Mouse (Mus musculus): ENCODE data around the gene Ranbp3. TPM values are rescaled to one million over a fixed set of nuclear protein-coding genes. Genes with fewer than 3 reads are reported as not detected.
"Not testable (repeated sequence)": the region's sequence is repeated elsewhere in the genome, so short reads cannot be mapped to it uniquely, and the experiment has no call there.

Ranbp3 gene
- polyA plus RNA-seq (2014; fragmentation: Nextera tagmentation; extraction: Ambion mirVana), result 132 and 139 TPM in 2 replicates

DNA sequence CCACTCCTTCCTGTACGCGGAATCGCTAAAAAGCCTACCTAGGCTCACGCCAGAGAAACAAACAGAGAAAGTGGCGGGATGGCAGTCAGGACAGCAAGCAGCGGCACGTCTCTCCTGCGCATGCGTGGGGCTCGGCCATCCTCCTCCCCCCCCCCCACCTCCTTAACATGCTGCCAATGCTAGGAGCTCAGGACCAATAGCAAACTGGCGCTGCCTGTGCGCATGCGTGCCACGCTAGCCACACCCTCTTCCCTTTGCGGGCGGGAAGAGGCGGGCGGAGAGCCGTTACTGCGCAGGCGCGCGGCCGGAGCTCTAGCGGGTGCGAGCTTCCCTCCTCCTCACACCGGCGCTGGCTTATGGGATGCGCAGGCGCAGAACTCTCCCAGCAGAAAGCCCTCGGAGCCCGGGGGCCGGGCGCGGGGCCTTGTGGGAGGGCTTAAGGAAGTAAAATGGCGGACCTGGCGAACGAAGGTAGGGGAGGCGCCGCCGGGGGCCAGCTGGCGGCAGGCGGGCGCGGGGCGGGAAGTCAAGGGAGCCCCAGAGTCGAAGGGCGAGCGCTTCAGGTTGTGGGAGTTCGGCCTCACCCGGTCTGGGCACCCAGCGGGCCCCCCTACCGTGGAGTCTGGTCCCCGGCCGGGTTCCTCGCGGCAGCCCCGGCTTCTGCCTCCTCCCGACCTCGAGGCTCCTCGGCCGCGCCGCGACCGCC is at the start of gene Ranbp3:
Gene Ranbp3, plus strand, starts transcription at position 354 of the 706 bp plus-strand sequence.
- DNase-seq (ENCODE audit: low spot score) (peak; percentile 100), ATAC-seq (replicated peaks; ENCODE audit: low FRiP score) (peak; percentile 92)
- peak within 1 kb of the TSS; percentile 81 for H3K4me3 ChIP-seq (ENCODE audit: low read depth, low read length)
- peak within 1 kb of the TSS; percentile 98 for H3K9ac ChIP-seq (ENCODE audit: low read length)
- H3K36me3 ChIP-seq (ENCODE audit: control insufficient read depth, insufficient read depth, low read length), result peaks cover 3% of the 10 kb centered on the region; the same call in 1 of the 2 replicates
- peak within 1 kb of the TSS; percentile 67 for H3K27ac ChIP-seq (ENCODE audit: low read depth, low read length)
- no peaks in the 10 kb centered on the region for H3K27me3 ChIP-seq (ENCODE audit: control insufficient read depth, insufficient read depth, low read length)
- under 1% methylated on average over 55 of the region's 66 CpGs for WGBS
- peak within 1 kb of the TSS; percentile 83 for H3K4me2 ChIP-seq (ENCODE audit: low read depth, low read length, severe bottlenecking)
- H3K9me3 ChIP-seq (ENCODE audit: control insufficient read depth, low read length), result no peaks in the 10 kb centered on the region
- peaks cover 14% of the 10 kb centered on the region; the same call in 1 of the 2 replicates for H3K4me1 ChIP-seq (replicated peaks; ENCODE audit: control insufficient read depth, insufficient read depth, low read length)

DNA sequence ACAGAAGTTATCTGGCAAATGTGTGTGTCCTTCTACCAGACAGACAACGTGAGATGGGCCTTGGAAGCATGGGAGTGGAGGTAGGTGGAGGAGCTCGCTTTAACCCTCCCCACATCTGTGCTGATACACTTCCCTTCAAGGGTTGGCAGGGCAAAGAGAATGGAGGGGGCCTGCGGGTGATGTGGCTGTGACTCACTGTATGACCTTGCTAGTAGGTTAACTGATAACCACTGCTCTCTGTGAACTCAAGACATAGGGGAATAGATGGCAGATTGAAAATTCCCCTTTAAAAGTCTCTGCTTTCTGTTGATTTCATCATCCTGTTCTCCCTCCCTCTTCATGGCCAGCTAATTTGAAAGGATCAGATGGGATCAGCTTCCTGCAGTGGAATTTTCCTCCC is 47.6 kb upstream of the Ranbp3 start:
- H3K4me1 ChIP-seq (replicated peaks; ENCODE audit: control insufficient read depth, insufficient read depth, low read length), result peaks cover 14% of the 10 kb centered on the region
- DNase-seq (ENCODE audit: low spot score) (no peak), ATAC-seq (replicated peaks; ENCODE audit: low FRiP score) (no peak)
- no peak overlapping the region for H3K27ac ChIP-seq (ENCODE audit: low read depth, low read length)
- peak overlapping the region; percentile 95; the same call in 1 of the 2 replicates for H3K4me3 ChIP-seq (ENCODE audit: low read depth, low read length)
- H3K36me3 ChIP-seq (ENCODE audit: control insufficient read depth, insufficient read depth, low read length), result peaks cover 3% of the 10 kb centered on the region; the same call in 1 of the 2 replicates
- no peaks in the 10 kb centered on the region; the same call in 1 of the 2 replicates for H3K27me3 ChIP-seq (ENCODE audit: control insufficient read depth, insufficient read depth, low read length)
- H3K9ac ChIP-seq (ENCODE audit: low read length), result no peak overlapping the region
- H3K9me3 ChIP-seq (ENCODE audit: control insufficient read depth, low read length), result no peaks in the 10 kb centered on the region
- H3K4me2 ChIP-seq (ENCODE audit: low read depth, low read length, severe bottlenecking), result peak overlapping the region; percentile 70
- WGBS, result 92% methylated on average over 3 of the region's 3 CpGs

DNA sequence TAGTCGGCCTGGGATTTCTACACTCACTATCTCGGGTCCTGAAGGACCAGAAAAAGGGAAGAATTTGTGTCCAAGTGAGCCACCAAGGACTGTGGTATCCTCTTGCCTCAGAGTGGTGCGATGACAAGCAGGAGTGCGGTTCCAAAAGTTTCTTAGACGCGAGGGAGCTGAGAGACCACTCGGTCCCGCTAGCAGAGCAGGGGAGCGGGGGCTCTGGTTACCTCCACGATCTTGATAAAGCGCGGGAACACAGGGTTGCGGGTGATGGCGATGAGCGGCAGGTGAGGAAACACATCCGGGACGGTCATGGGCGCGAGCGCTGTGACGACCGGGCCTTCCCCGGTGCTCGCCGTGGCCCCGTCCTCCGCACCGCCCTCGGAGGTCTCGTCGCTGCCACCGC is 46.8 kb upstream of the Ranbp3 start:
- DNase-seq (ENCODE audit: low spot score), result no peak
- peak overlapping the region; percentile 79 for H3K9ac ChIP-seq (ENCODE audit: low read length)
- H3K9me3 ChIP-seq (ENCODE audit: control insufficient read depth, low read length), result no peaks in the 10 kb centered on the region
- WGBS, result under 1% methylated on average over 32 of the region's 32 CpGs
- peaks cover 14% of the 10 kb centered on the region for H3K4me1 ChIP-seq (replicated peaks; ENCODE audit: control insufficient read depth, insufficient read depth, low read length)
- no peak for ATAC-seq (replicated peaks; ENCODE audit: low FRiP score)
- peak overlapping the region; percentile 18; the same call in 1 of the 2 replicates for H3K27ac ChIP-seq (ENCODE audit: low read depth, low read length)
- peak overlapping the region; percentile 70 for H3K4me2 ChIP-seq (ENCODE audit: low read depth, low read length, severe bottlenecking)
- no peaks in the 10 kb centered on the region; the same call in 1 of the 2 replicates for H3K27me3 ChIP-seq (ENCODE audit: control insufficient read depth, insufficient read depth, low read length)
- peak overlapping the region; percentile 95 for H3K4me3 ChIP-seq (ENCODE audit: low read depth, low read length)
- no peaks in the 10 kb centered on the region for H3K36me3 ChIP-seq (ENCODE audit: control insufficient read depth, insufficient read depth, low read length)

DNA sequence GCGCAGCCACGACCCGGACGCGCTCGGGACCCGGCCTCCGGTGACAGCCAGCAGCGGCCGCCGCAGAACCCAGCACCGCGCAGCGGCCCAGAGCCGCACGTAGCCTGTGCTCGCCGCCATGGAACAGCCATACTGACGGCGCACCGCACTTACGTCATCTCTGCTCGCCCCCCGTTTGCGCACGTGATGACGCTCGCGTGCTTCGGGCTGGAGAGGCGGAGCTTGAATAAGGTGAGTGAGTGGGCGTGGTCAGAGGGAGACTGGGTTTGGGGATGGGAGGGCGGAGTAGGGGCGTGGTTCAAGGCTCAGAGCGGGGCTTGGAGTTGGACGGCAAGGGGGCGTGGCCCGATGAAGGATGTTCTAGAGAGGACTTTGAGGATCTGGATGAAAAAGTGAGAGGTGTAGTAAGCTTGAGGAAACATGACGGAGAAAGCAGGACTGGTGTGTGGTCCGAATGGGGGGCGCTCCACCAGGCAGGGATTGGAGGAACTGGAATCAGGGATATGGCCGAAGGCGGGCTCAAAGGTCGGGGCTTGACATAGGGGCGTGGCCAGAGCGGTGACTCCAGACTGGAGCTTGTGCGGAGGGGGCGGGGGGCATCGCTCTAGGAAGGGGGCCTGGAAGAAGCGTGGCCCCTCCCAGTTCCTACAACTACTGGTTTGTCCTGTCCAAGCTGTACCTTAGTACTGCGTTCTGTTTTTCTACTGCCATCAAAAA is 46.2 kb upstream of the Ranbp3 start, which contains the start of gene Lonp1:
Gene Lonp1, minus strand, starts transcription at position 134 of the 717 bp plus-strand sequence.
- peak within 1 kb of the TSS; percentile 18; the same call in 1 of the 2 replicates for H3K27ac ChIP-seq (ENCODE audit: low read depth, low read length)
- ATAC-seq (replicated peaks; ENCODE audit: low FRiP score), result peak; percentile 92
- WGBS, result under 1% methylated on average over 51 of the region's 51 CpGs

DNA sequence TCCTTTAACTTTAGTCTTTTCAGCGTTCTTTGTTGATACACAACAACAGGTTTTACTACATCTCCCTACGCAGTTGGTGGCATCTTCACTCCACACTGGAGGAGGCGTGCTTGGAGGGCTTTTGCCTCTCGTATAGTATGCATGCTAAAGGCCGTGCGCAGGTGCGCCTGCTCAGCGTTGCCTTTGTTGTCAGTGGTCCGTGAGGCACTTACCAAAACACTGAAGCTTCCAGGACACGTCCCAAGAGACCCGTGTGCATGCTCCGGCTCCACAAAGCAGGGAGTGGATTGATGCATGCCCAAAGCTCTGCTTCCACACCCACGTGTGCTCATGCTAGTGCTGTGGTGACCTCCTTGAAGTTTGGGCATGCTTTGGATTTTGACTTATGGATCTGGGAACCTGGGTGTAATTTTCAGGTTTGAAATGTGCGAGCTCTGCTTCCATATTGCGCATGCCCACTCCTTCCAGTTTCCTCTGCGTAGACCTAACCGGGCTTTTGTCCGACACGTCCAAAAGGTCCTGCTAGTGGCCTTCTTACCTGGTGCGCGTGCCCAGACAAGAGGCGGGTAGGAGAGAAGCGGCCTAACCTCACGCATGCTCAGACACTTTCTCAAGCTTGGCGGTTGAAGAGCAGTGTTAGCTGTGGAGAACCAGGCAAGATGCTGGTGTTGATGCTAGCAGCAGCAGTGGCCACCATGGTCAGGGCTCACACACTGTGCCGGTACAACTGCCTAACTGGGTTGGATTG is 45.4 kb upstream of the Ranbp3 start, which contains the start of gene Catsperd:
Gene Catsperd, plus strand, starts transcription at position 614 of the 748 bp plus-strand sequence.
- peak; percentile 43 for ATAC-seq (replicated peaks; ENCODE audit: low FRiP score)
- H3K27ac ChIP-seq (ENCODE audit: low read depth, low read length), result no peak within 1 kb of the TSS
- peak within 1 kb of the TSS; percentile 95 for H3K4me3 ChIP-seq (ENCODE audit: low read depth, low read length)
- peak within 1 kb of the TSS; percentile 70 for H3K4me2 ChIP-seq (ENCODE audit: low read depth, low read length, severe bottlenecking)
- 8% methylated on average over 26 of the region's 26 CpGs for WGBS
- DNase-seq (ENCODE audit: low spot score), result peak; percentile 69
- peak within 1 kb of the TSS; percentile 79 for H3K9ac ChIP-seq (ENCODE audit: low read length)
- peaks cover 14% of the 10 kb centered on the region for H3K4me1 ChIP-seq (replicated peaks; ENCODE audit: control insufficient read depth, insufficient read depth, low read length)
- H3K27me3 ChIP-seq (ENCODE audit: control insufficient read depth, insufficient read depth, low read length), result no peaks in the 10 kb centered on the region; the same call in 1 of the 2 replicates
- H3K36me3 ChIP-seq (ENCODE audit: control insufficient read depth, insufficient read depth, low read length), result no peaks in the 10 kb centered on the region
- no peaks in the 10 kb centered on the region for H3K9me3 ChIP-seq (ENCODE audit: control insufficient read depth, low read length)

More for the DNA sequence above, 46.2 kb upstream of the Ranbp3 start, which contains the start of gene Lonp1:
- Histone ChIP-seq H3K4me1 (replicated peaks; ENCODE audit: control insufficient read depth, insufficient read depth, low read length) (peaks cover 14% of the 10 kb centered on the region), H3K4me2 (ENCODE audit: low read depth, low read length, severe bottlenecking) (peak within 1 kb of the TSS; percentile 70), H3K9me3 (ENCODE audit: control insufficient read depth, low read length) (no peaks in the 10 kb centered on the region), H3K36me3 (ENCODE audit: control insufficient read depth, insufficient read depth, low read length) (no peaks in the 10 kb centered on the region), H3K9ac (ENCODE audit: low read length) (peak within 1 kb of the TSS; percentile 79), H3K27me3 (ENCODE audit: control insufficient read depth, insufficient read depth, low read length) (no peaks in the 10 kb centered on the region; the same call in 1 of the 2 replicates), H3K4me3 (ENCODE audit: low read depth, low read length) (peak within 1 kb of the TSS; percentile 95)
- DNase-seq (ENCODE audit: low spot score), result peak; percentile 99

DNA sequence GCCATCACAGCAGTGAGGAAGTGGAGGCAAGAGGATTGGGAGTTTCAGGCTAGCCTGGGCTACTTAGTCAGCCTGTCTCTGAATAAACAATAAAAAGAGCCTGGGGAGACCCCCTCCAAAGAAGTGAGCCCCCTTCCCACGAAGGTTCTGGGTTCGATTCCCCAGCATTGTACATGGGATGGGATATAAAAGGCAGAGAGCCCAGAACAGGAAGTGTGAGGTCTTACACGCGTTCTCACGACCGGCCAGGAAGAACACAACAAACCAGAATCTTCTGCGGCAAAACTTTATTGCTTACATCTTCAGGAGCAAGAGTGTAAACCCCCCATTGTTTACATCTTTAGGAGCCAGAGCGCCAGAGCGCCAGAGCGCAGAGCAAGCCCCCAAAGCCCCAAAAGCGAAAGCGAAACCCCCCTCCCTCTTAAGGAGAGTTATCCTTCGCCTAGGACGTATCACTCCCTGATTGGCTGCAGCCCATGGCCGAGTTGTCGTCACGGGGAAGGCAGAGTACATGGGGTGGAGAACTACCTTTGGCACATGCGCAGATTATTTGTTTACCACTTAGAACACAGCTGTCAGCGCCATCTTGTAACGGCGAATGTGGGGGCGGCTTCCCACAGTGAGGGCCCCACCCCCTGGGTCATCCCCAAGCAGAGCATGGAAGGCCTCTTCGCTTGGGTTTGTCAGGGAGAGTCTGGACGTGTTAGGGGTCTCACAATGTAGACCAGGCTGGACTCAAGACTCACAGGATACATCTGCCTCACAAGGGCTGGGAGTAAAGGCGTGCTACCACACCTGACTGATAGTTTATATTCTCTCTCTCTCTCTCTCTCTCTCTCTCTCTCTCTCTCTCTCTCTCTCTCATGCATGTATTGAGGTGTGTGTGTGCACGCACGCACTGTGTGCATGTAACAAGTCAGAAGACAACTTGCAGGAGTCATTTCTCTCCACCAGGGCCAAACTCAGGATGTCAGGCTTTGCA is 43.0 kb upstream of the Ranbp3 start:
- H3K4me3 ChIP-seq (ENCODE audit: low read depth, low read length); H3K36me3 ChIP-seq (ENCODE audit: control insufficient read depth, insufficient read depth, low read length); H3K9me3 ChIP-seq (ENCODE audit: control insufficient read depth, low read length); H3K9ac ChIP-seq (ENCODE audit: low read length); H3K4me2 ChIP-seq (ENCODE audit: low read depth, low read length, severe bottlenecking); H3K27me3 ChIP-seq (ENCODE audit: control insufficient read depth, insufficient read depth, low read length); H3K27ac ChIP-seq (ENCODE audit: low read depth, low read length); DNase-seq (ENCODE audit: low spot score); ATAC-seq (replicated peaks; ENCODE audit: low FRiP score): not testable (repeated sequence)
- 89% methylated on average over 27 of the region's 27 CpGs for WGBS
- H3K4me1 ChIP-seq (replicated peaks; ENCODE audit: control insufficient read depth, insufficient read depth, low read length), result peaks cover 13% of the 10 kb centered on the region

DNA sequence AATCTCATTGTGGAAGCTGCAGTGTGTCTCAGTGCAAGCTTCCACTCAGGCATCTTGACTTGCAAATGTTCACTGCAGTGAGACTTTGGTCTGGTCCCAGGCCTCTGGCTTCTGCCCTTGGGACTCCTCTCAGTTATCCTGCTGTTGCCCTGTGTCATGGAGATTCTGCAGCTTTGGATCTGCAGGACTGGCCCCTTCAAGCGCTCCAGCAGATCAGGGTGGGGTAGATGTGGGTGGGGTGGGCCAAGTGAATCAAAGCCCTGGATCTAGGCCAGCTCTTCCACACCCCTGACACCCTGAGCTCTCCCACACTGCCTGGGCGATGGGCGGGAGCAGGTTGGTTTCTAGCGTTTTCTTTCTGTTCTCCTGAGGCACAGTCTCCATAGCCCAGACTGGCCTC is 41.3 kb upstream of the Ranbp3 start:
- H3K27me3 ChIP-seq (ENCODE audit: control insufficient read depth, insufficient read depth, low read length), result no peaks in the 10 kb centered on the region; the same call in 1 of the 2 replicates
- ATAC-seq (replicated peaks; ENCODE audit: low FRiP score), result no peak
- no peak overlapping the region for H3K4me2 ChIP-seq (ENCODE audit: low read depth, low read length, severe bottlenecking)
- no peak overlapping the region for H3K27ac ChIP-seq (ENCODE audit: low read depth, low read length)
- H3K9me3 ChIP-seq (ENCODE audit: control insufficient read depth, low read length), result no peaks in the 10 kb centered on the region
- H3K4me1 ChIP-seq (replicated peaks; ENCODE audit: control insufficient read depth, insufficient read depth, low read length), result peaks cover 5% of the 10 kb centered on the region; the same call in 1 of the 2 replicates
- no peaks in the 10 kb centered on the region for H3K36me3 ChIP-seq (ENCODE audit: control insufficient read depth, insufficient read depth, low read length)
- no peak for DNase-seq (ENCODE audit: low spot score)
- 60% methylated on average over 4 of the region's 4 CpGs for WGBS
- H3K9ac ChIP-seq (ENCODE audit: low read length), result no peak overlapping the region
- no peak overlapping the region for H3K4me3 ChIP-seq (ENCODE audit: low read depth, low read length)

All from forebrain, embryonic 11.5 days (tissue).